20 mouse cellular contexts compared by ENCODE assay signal in the genomic region with DNA sequence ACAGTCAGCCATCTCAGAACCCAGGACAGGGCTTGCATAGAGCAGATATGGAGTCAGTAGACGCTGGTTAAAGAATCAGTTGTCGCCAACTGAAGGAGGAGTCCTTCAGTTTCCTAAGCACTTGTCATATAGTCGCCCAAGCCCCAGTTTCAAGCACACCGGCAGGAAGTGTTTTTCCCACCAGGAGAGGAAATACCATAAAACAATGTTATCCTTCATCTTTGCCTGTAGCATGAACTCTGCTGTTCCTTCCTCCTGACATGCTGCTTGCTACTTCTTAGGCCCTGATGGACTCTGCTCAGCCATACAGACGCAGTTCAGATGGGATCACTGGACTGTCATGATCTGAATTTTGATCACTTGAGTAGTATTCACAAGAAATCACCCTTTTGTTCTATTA. TPM values are rescaled to one million over a fixed set of nuclear protein-coding genes. Genes with fewer than 3 reads are reported as not detected.
A peak's percentile ranks its signal among the peaks of the same experiment; 100 is the strongest.
DNase-seq lines count a peak whose midpoint lies in the region; ATAC-seq and TF ChIP-seq lines count a peak whose summit lies in the region.
"Had no signal": no experiment of that assay in that cellular context is flagged by ENCODE, and none has a peak within 500 bp of the region (broad histone marks: within the 10 kb centered on the region; RNA-seq: fewer than 3 reads in every experiment).

No protein-coding gene starts in this region.

- no peak for TF ChIP-seq CTCF in heart, postnatal 0 days (IDR thresholded peaks at IDR 0.05; ENCODE audit: low read depth)
- TF ChIP-seq CTCF in small intestine, adult 2 months (IDR thresholded peaks at IDR 0.05; ENCODE audit: extremely low read depth, insufficient read length, insufficient replicate concordance, low read depth, low read length) = no peak

- intact Hi-C loops in heart, postnatal 10 days (cut with DNase I) = loop anchor here (10.0 kb wide), 1 partner anchor 221 kb away; no protein-coding TSS in a partner anchor

- ATAC-seq in heart, embryonic 13.5 days (ENCODE audit: extremely low read depth, insufficient number of reproducible peaks, low FRiP score, low TSS enrichment) = no peak
- ATAC-seq in lung, embryonic 15.5 days (ENCODE audit: borderline replicate concordance, extremely low read depth, low FRiP score, low TSS enrichment) = no peak
- ATAC-seq in heart, postnatal 0 days (ENCODE audit: insufficient read depth, low read depth) = no peak
- ATAC-seq: forebrain, postnatal 0 days; intestine, embryonic 16.5 days had no signal

- peak; percentile 77; the same call in 1 of the 2 replicates for TF ChIP-seq EP300 in heart, postnatal 0 days (IDR thresholded peaks at IDR 0.05; ENCODE audit: low read depth)

- no peak overlapping the region for H3K4me3 ChIP-seq in heart, embryonic 13.5 days
- no peak overlapping the region for H3K4me3 ChIP-seq in lung, embryonic 15.5 days
- H3K4me3 ChIP-seq in heart, postnatal 0 days (ENCODE audit: low read depth, low read length) = no peak overlapping the region
- H3K4me3 ChIP-seq in small intestine, adult 2 months (ENCODE audit: low read depth, low read length) = no peak overlapping the region
- H3K4me3 ChIP-seq: embryonic facial prominence, embryonic 12.5 days; hindbrain, embryonic 15.5 days; stomach, embryonic 15.5 days had no signal

- no peak for TF ChIP-seq POLR2A in small intestine, adult 2 months (IDR thresholded peaks at IDR 0.05; ENCODE audit: low read depth, low read length)

- H3K9me3 ChIP-seq in heart, embryonic 13.5 days = no peaks in the 10 kb centered on the region
- H3K9me3 ChIP-seq in lung, embryonic 15.5 days = no peaks in the 10 kb centered on the region
- no peaks in the 10 kb centered on the region for H3K9me3 ChIP-seq in heart, postnatal 0 days (replicated peaks; ENCODE audit: control insufficient read depth, low read length)
- H3K9me3 ChIP-seq: embryonic facial prominence, embryonic 12.5 days; G1E; hindbrain, embryonic 15.5 days; stomach, embryonic 15.5 days had no signal

- H3K4me2 ChIP-seq in heart, embryonic 13.5 days = no peak overlapping the region
- H3K4me2 ChIP-seq in lung, embryonic 15.5 days = no peak overlapping the region
- no peak overlapping the region for H3K4me2 ChIP-seq in heart, postnatal 0 days (ENCODE audit: low read depth, low read length)
- H3K4me2 ChIP-seq: embryonic facial prominence, embryonic 12.5 days; hindbrain, embryonic 15.5 days; stomach, embryonic 15.5 days had no signal

- peaks cover 80% of the 10 kb centered on the region for H3K4me1 ChIP-seq in heart, embryonic 13.5 days
- H3K4me1 ChIP-seq in lung, embryonic 15.5 days = peaks cover 41% of the 10 kb centered on the region
- H3K4me1 ChIP-seq in heart, postnatal 0 days (ENCODE audit: control insufficient read depth, insufficient read depth) = peaks cover 34% of the 10 kb centered on the region
- no peaks in the 10 kb centered on the region for H3K4me1 ChIP-seq in small intestine, adult 2 months (ENCODE audit: control insufficient read depth, insufficient read depth, insufficient read length, low read length)

- DNase-seq in heart, postnatal 10 days = no peak
- DNase-seq in lung, postnatal 4 days = no peak
- DNase-seq in heart, postnatal 0 days (ENCODE audit: low spot score) = no peak
- no peak for DNase-seq in right cerebral cortex, postnatal 10 days (ENCODE audit: low spot score in 2 of 2)
- DNase-seq: adrenal gland, postnatal 36 days; cerebellum, adult 9-10 months; forebrain, postnatal 0 days; left cerebral cortex, postnatal 4 days; right cerebral cortex, adult 18-20 months; spleen, adult 18-20 months; thymus, adult 2 months had no signal

- peak overlapping the region; percentile 58 for H3K27ac ChIP-seq in heart, embryonic 13.5 days (replicated peaks)
- H3K27ac ChIP-seq in lung, embryonic 15.5 days = 0 out of 2 replicates have a peak overlapping the region, but pooled peaks have one; percentile 5
- H3K27ac ChIP-seq in heart, postnatal 0 days (ENCODE audit: low read depth) = peak overlapping the region; percentile 67
- H3K27ac ChIP-seq in small intestine, adult 2 months (ENCODE audit: insufficient read depth, low read depth, low read length) = 0 out of 2 replicates have a peak overlapping the region, but pooled peaks have one; percentile 37
- H3K27ac ChIP-seq: embryonic facial prominence, embryonic 12.5 days; hindbrain, embryonic 15.5 days; liver, embryonic 14.5 days; stomach, embryonic 15.5 days had no signal

- peaks cover 44% of the 10 kb centered on the region for H3K36me3 ChIP-seq in heart, embryonic 13.5 days
- H3K36me3 ChIP-seq in lung, embryonic 15.5 days = peaks cover 27% of the 10 kb centered on the region
- H3K36me3 ChIP-seq in heart, postnatal 0 days (replicated peaks; ENCODE audit: control insufficient read depth, insufficient read depth, low read length) = peaks cover 27% of the 10 kb centered on the region; the same call in 1 of the 2 replicates
- no peaks in the 10 kb centered on the region; the same call in 1 of the 2 replicates for H3K36me3 ChIP-seq in small intestine, adult 2 months (ENCODE audit: control insufficient read depth, insufficient read depth, low read length)
- H3K36me3 ChIP-seq: G1E; hindbrain, embryonic 15.5 days had no signal

- H3K9ac ChIP-seq in heart, embryonic 13.5 days = no peak overlapping the region
- no peak overlapping the region for H3K9ac ChIP-seq in lung, embryonic 15.5 days
- no peak overlapping the region for H3K9ac ChIP-seq in heart, postnatal 0 days (replicated peaks; ENCODE audit: low read depth, low read length)
- H3K9ac ChIP-seq: embryonic facial prominence, embryonic 12.5 days; forebrain, postnatal 0 days; hindbrain, embryonic 15.5 days; liver, embryonic 14.5 days; stomach, embryonic 15.5 days had no signal

- H3K27me3 ChIP-seq in heart, embryonic 13.5 days (replicated peaks) = no peaks in the 10 kb centered on the region
- no peaks in the 10 kb centered on the region for H3K27me3 ChIP-seq in lung, embryonic 15.5 days
- H3K27me3 ChIP-seq in heart, postnatal 0 days (ENCODE audit: control insufficient read depth, insufficient read depth, low read length) = no peaks in the 10 kb centered on the region
- H3K27me3 ChIP-seq in small intestine, adult 2 months (ENCODE audit: control insufficient read depth, insufficient read depth, low read length) = no peaks in the 10 kb centered on the region
- H3K27me3 ChIP-seq: embryonic facial prominence, embryonic 12.5 days; hindbrain, embryonic 15.5 days; stomach, embryonic 15.5 days had no signal

- 50% methylated on average over 5 of the region's 5 CpGs for WGBS in heart, embryonic 13.5 days
- WGBS in lung, embryonic 15.5 days = 43% methylated on average over 5 of the region's 5 CpGs
- 69% methylated on average over 5 of the region's 5 CpGs for WGBS in heart, postnatal 0 days
- 81% methylated on average over 5 of the region's 5 CpGs for WGBS in small intestine, adult 2 months

RNA-seq across cellular contexts. Expression of gene Elk3, which starts 25.4 kb away (rescaled TPM):
- polyA plus RNA-seq in heart, embryonic 13.5 days (2015; fragmentation: Nextera tagmentation; extraction: Ambion mirVana) = 34.5 and 38.3 TPM in 2 replicates
- total RNA-seq in heart, postnatal 10 days (2021) = 100 to 1,000 TPM; 106 to 115 TPM
- 51.9 and 52.3 TPM in 2 replicates for polyA plus RNA-seq in lung, embryonic 15.5 days (2015; fragmentation: Nextera tagmentation; extraction: Ambion mirVana)
- 45.0 and 47.3 TPM in 2 replicates for total RNA-seq in heart, postnatal 0 days (2014; rRNA removed; ENCODE audit: low replicate concordance)
- polyA plus RNA-seq in heart, postnatal 0 days (2015; fragmentation: Nextera tagmentation; extraction: Ambion mirVana) = 31.0 and 34.4 TPM in 2 replicates
- polyA plus RNA-seq in small intestine, adult 2 months (2012; rRNA removed) = 9.8 and 10.8 TPM in 2 replicates
- polyA plus RNA-seq: G1E had no signal

Comparison
In these comparisons a context has a peak if more than half of its experiments do, and no peak if none do; other contexts are left out.
1. H3K27ac ChIP-seq: peak in every context shown above with its lines; median percentile 67 in heart, postnatal 0 days; 58 in heart, embryonic 13.5 days; 37 in small intestine, adult 2 months; 5 in lung, embryonic 15.5 days.